Mouse (Mus musculus) lung, adult 2 months (tissue): Measurements from ENCODE around the gene Vapb.

Source experiments
- CTCF ChIP-seq: fragments of 200-500 bp; IDR thresholded peaks from 2 replicates; pipeline ENCODE4 v1.5.1; 2011; ENCODE audit warnings: mild to moderate bottlenecking, low read length, control low read depth; ENCODE audit not compliant: insufficient read depth
- POLR2A ChIP-seq: fragments of 200-500 bp; IDR thresholded peaks from 2 replicates; pipeline ENCODE4 v1.6.1; 2011; ENCODE audit warnings: low read depth, mild to moderate bottlenecking, control low read depth, low read length, borderline replicate concordance; ENCODE audit errors: extremely low read depth

DNA sequence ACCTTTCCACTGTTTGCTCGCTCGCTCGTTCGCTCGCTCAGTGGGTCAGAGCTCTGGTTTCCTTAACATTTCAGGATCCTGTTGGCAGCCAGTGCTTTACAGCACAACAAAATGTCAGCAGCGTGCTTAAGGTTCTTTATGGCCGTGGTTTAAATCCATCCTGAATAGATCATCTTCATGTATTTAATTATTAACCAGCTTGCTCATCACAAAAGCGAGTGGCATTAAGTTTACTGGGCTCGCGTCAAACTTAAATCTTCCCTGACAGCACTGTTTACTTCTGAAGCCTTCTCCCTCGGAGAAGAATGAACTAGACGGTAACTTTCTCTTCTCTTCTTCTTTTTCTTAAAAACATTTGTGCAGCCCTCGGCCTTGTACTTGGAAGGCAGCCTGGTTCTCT is 4.8 kb downstream of the Vapb start:
- TF ChIP-seq CTCF (no peak), POLR2A (no peak)
